Mouse (Mus musculus) erythroblast, embryonic 14.5 days (primary cell): ENCODE measurements around the gene Crocc.

Source experiments
- GATA1 ChIP-seq: IDR thresholded peaks from 2 replicates; pipeline ENCODE4 v1.6.1; 2012; ENCODE audit warnings: low read length, inconsistent platforms, mixed read lengths
- TAL1 ChIP-seq: IDR thresholded peaks from 3 replicates; pipeline ENCODE4 v1.6.1; 2012; ENCODE audit warnings: low read length, inconsistent platforms, mixed read lengths

DNA sequence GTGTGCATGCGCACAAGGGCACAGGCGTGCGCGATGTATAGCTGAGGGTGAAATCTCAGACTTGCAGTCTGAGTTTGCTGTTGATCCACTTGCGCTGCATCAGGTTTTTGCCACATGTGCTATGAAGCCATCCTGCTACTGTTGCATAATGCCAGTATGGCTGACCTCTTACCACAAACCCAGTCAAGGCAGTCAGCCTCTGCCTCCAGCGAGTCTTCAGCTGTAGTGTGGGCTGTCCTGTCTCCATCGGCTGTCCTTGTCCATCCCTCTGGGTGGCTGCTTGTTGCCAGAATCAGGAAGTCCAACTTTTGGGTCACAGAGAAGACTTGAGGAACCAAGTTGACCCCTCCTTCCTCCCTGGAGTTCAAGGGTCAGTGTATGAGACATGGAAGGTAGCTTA, 85.0 kb downstream of the Crocc start:
- TF ChIP-seq TAL1 (no peak), GATA1 (no peak)
